Mouse (Mus musculus): ENCODE measurements around the gene 9930111J21Rik2.
"Not testable (repeated sequence)": the region's sequence is repeated elsewhere in the genome, so short reads cannot be mapped to it uniquely, and the experiment has no call there.

The 9930111J21Rik2 gene

DNA sequence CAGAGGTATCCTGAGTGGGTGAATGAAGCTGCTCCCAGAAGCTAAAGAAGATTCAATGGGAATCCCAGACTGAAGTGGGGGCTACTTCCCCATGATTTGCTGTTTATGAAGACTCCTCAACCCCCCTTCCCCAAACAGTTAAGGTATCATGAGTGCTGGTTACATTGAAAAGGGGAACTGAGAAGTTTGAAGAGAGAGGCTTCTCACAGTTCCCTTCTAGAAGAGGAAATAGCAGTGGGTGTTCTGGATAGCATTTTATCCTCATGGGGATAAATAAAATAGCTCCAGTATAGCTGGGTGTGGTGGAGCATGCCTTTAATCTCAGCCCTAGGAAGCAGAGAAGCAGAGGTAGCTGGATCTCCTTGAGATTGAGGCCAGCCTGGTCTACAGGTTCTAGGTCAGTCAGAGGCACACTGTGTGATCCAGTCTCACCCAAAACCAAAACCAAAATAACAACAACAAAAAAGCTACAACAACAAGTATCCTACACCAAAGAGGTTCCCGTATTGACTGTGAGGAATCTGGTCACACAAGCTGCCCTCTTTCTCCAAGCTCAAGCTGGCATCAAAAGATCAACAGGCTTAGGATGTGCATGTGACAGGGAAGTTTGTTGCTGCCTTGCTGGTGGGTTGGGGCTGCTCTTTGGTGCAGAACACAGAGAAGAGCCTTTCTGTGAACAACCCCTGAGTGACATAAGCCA is 72.7 kb downstream of the 9930111J21Rik2 start, which contains the start of gene Olfr56:
TSS of gene Olfr56 (plus strand) at position 650 of the 700 bp plus-strand sequence.
- DNase-seq (ENCODE audit: low spot score in 2 of 2), result not testable (repeated sequence)

DNA sequence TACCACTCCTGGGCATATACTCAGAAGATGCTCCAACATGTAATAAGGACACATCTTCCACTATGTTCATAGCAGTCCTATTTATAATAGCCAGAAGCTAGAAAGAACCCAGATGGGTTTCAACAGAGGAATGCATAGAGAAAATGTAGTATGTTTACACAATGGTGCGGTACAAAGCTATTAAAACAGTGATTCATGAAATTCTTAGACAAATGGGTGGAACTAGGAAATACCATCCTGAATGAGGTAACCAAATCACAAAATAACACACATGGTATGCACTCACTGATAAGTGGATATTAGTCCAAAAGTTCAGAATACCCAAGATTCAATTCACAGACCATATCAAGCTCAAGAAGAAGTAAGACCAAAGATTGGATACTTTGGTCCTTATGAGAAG is 76.4 kb downstream of the 9930111J21Rik2 start:
- DNase-seq (ENCODE audit: low spot score in 2 of 2), result not testable (repeated sequence)

All from urinary bladder, postnatal 36 days (tissue).